Mouse (Mus musculus): ENCODE measurements around the gene Morn5. TPM values are rescaled to one million over a fixed set of nuclear protein-coding genes. Genes with fewer than 3 reads are reported as not detected.

The Morn5 gene
- polyA plus RNA-seq, 1 experiment from 2014 or later: not detected

DNA sequence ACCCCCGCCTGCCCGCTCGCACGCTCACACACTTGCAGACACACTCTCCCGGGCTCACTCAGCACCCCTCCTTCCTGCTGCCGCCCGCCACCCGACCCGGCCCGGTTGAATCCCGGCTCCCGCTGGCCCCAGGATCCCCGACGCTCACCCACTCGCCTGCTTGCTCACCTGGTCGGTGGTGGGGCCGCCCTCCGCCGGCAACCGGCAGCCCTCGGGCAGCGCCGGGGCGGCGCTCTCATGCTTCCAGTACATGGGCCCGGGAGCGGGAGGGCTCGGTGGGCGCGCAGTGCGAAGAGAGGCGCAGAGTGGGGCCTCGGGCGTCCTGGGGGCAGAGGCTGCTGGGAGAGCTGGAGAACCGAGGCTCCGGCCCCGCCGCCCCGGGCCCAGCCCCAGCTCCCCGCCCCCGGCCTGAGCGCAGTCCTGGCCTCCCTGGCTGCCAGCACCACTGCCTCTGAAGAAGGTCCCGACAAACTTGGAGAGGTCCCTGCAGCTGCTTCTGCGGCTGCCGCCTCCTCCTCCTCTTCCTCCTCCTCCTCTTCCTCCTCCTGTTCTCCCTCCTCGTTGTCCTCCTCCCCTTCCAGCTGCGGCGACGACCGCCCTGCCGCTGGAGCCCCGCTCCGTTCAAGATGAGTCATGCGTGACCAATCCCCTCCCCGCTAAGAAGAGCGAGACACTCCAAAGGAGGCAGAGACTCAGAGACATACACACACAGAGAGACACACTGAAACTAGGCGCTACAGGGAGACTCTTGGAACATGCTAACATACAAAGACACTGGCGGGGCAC is 55.9 kb downstream of the Morn5 start, which contains the start of gene Lhx6:
TSS of gene Lhx6 (minus strand) at position 453 of the 786 bp plus-strand sequence.
- no peak for ATAC-seq

DNA sequence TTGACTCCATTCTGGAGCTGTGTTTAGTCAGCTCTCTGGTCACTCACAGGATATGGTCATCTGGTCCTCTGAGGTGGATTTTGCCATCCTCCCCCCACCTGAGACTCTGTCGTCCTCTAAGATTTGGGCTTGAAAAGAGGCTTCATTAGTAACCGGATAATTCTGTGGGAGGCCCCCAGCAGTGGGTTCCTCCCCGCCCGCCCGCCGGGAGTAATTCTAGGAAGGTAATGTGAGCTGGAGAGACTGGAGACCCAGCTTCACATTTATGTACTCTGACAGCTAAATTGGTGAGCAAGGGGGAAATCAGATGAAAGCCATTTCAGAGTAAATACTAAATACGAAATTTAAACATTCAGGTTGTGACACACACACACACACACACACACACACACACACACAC is 59.4 kb downstream of the Morn5 start:
- Histone ChIP-seq H3K27ac (ENCODE audit: low read depth, low read length) (no peak overlapping the region), H3K9ac (ENCODE audit: low read depth, low read length) (no peak overlapping the region), H3K9me3 (ENCODE audit: control insufficient read depth) (no peaks in the 10 kb centered on the region), H3K4me3 (ENCODE audit: low read depth, low read length) (no peak overlapping the region), H3K4me2 (replicated peaks; ENCODE audit: low read depth) (no peak overlapping the region), H3K36me3 (ENCODE audit: control insufficient read depth, insufficient read depth) (no peaks in the 10 kb centered on the region), H3K27me3 (replicated peaks; ENCODE audit: control insufficient read depth, insufficient read depth, low read length) (peaks cover 48% of the 10 kb centered on the region), H3K4me1 (replicated peaks; ENCODE audit: control insufficient read depth, insufficient read depth, low read length) (no peaks in the 10 kb centered on the region)
- TF ChIP-seq CTCF (IDR thresholded peaks at IDR 0.05; ENCODE audit: low read depth): no peak
- WGBS: 15% methylated on average over 7 of the region's 7 CpGs
- ATAC-seq: no peak

More for the DNA sequence above, 55.9 kb downstream of the Morn5 start, which contains the start of gene Lhx6:
- Histone ChIP-seq H3K4me1 (replicated peaks; ENCODE audit: control insufficient read depth, insufficient read depth, low read length) (no peaks in the 10 kb centered on the region), H3K9ac (ENCODE audit: low read depth, low read length) (peak within 1 kb of the TSS; percentile 11; the same call in 1 of the 2 replicates), H3K27me3 (replicated peaks; ENCODE audit: control insufficient read depth, insufficient read depth, low read length) (peaks cover 75% of the 10 kb centered on the region), H3K36me3 (ENCODE audit: control insufficient read depth, insufficient read depth) (no peaks in the 10 kb centered on the region), H3K4me3 (ENCODE audit: low read depth, low read length) (peak within 1 kb of the TSS; percentile 43), H3K27ac (ENCODE audit: low read depth, low read length) (no peak within 1 kb of the TSS), H3K4me2 (replicated peaks; ENCODE audit: low read depth) (peak within 1 kb of the TSS; percentile 66), H3K9me3 (ENCODE audit: control insufficient read depth) (no peaks in the 10 kb centered on the region)
- TF ChIP-seq CTCF (IDR thresholded peaks at IDR 0.05; ENCODE audit: low read depth): no peak
- under 1% methylated on average over 57 of the region's 58 CpGs for WGBS

DNA sequence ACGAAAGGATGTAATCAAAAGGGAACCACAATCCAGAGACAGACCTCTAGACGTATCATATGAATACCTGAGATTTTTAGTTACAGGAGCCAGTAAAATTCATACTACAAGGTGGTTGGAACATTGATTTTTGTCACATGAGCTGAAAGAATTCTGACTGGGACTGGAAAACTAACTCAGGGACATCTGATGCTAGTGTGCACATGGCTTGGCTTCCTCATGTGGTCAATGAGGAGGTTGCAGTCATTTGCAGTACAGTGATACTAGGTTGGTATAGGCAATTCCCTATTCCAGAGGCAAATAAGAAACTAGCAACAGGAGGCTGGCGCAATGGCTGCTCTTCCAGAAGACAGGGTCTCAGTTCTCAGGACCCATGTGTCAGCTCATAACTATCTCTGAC is 63.4 kb downstream of the Morn5 start:
- Histone ChIP-seq H3K27ac (ENCODE audit: low read depth, low read length) (no peak overlapping the region), H3K4me3 (ENCODE audit: low read depth, low read length) (no peak overlapping the region), H3K27me3 (replicated peaks; ENCODE audit: control insufficient read depth, insufficient read depth, low read length) (peaks cover 10% of the 10 kb centered on the region), H3K9ac (ENCODE audit: low read depth, low read length) (no peak overlapping the region), H3K4me2 (replicated peaks; ENCODE audit: low read depth) (no peak overlapping the region), H3K4me1 (replicated peaks; ENCODE audit: control insufficient read depth, insufficient read depth, low read length) (no peaks in the 10 kb centered on the region), H3K36me3 (ENCODE audit: control insufficient read depth, insufficient read depth) (peaks cover 20% of the 10 kb centered on the region), H3K9me3 (ENCODE audit: control insufficient read depth) (no peaks in the 10 kb centered on the region)
- 78% methylated on average over 3 of the region's 3 CpGs for WGBS
- no peak for ATAC-seq
- peak; percentile 33 for TF ChIP-seq CTCF (IDR thresholded peaks at IDR 0.05; ENCODE audit: low read depth)

DNA sequence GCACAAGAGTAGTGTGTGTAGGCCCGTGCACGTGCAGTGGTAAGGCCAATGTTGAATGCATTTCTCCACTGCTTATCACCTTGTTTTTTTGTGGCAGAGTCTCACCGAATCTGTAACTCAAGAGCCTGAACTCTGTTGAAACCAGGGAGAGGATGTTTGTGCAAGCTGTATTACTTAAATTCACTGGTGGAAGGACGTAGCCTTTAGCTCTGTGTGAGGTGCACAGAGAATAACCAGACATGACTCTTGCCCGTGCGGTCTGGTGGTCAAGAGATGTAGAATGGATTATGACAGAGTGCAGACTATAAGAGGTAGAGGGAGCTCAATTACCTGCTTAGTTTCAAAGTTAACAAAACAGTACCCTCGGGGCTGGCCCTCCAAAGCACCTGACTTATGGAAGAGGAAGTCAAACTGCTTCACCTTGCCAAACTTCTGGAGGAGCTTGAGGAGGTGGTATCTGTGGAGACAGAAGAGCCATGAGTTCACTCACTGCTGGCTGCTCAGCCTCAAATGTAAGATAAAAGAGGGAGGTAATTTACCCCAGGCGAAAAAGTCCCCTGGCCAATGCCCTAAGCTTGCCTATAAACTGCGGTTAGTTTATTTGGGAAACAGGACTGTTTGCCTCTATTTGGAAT is 77.7 kb downstream of the Morn5 start:
- no peak for TF ChIP-seq CTCF (IDR thresholded peaks at IDR 0.05; ENCODE audit: low read depth)
- no peaks in the 10 kb centered on the region for H3K9me3 ChIP-seq (ENCODE audit: control insufficient read depth)
- H3K4me1 ChIP-seq (replicated peaks; ENCODE audit: control insufficient read depth, insufficient read depth, low read length): no peaks in the 10 kb centered on the region
- no peak overlapping the region for H3K4me2 ChIP-seq (replicated peaks; ENCODE audit: low read depth)
- 85% methylated on average over 9 of the region's 9 CpGs for WGBS
- H3K36me3 ChIP-seq (ENCODE audit: control insufficient read depth, insufficient read depth): peaks cover 54% of the 10 kb centered on the region
- ATAC-seq: no peak
- no peak overlapping the region for H3K9ac ChIP-seq (ENCODE audit: low read depth, low read length)
- no peak overlapping the region for H3K27ac ChIP-seq (ENCODE audit: low read depth, low read length)
- H3K27me3 ChIP-seq (replicated peaks; ENCODE audit: control insufficient read depth, insufficient read depth, low read length): no peaks in the 10 kb centered on the region
- no peak overlapping the region for H3K4me3 ChIP-seq (ENCODE audit: low read depth, low read length)

DNA sequence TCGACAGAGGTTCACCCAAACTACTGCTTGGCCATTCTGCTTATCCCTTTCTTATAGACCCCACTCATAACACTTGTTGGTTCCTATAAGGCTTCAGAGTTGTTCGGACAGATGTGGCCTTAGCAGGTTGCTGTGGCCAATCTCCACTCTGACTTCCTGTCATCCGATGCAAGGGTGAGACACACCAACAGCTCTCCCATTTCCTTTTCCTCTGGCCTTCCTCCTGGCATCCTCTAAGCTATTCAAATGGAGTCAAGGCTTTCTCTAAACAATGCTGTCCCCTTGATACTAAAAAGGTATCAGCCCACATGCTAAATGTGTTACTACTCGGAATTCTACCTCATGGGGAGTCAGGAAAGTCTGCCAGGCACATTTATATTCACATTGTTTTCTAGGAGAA is 78.7 kb downstream of the Morn5 start:
- Histone ChIP-seq H3K4me3 (ENCODE audit: low read depth, low read length) (no peak overlapping the region), H3K36me3 (ENCODE audit: control insufficient read depth, insufficient read depth) (peaks cover 48% of the 10 kb centered on the region), H3K27me3 (replicated peaks; ENCODE audit: control insufficient read depth, insufficient read depth, low read length) (no peaks in the 10 kb centered on the region), H3K4me1 (replicated peaks; ENCODE audit: control insufficient read depth, insufficient read depth, low read length) (no peaks in the 10 kb centered on the region), H3K4me2 (replicated peaks; ENCODE audit: low read depth) (no peak overlapping the region), H3K9ac (ENCODE audit: low read depth, low read length) (no peak overlapping the region), H3K9me3 (ENCODE audit: control insufficient read depth) (no peaks in the 10 kb centered on the region), H3K27ac (ENCODE audit: low read depth, low read length) (no peak overlapping the region)
- ATAC-seq: no peak
- 70% methylated on average over 4 of the region's 4 CpGs for WGBS
- no peak for TF ChIP-seq CTCF (IDR thresholded peaks at IDR 0.05; ENCODE audit: low read depth)

DNA sequence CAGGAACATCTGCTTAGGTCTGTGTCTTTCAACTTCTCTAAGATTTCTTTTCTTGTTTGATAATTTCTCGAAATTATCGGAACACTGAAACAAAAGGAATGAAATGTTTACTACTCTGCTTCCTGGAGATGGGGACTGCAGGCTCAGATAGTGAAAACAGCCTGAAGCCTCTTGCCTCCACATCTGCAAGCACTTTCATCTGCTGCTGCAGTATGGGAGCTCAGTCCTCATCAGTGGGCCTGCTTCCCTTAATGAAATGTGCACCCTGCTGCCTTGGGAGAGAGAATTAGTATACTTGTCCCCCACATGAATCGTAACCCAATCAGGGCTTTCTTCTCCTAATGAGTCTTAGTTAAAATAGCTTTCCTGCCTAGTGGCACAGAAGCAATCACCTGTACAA is 79.8 kb downstream of the Morn5 start:
- 81% methylated on average over 3 of the region's 3 CpGs for WGBS
- H3K36me3 ChIP-seq (ENCODE audit: control insufficient read depth, insufficient read depth): peaks cover 51% of the 10 kb centered on the region
- H3K9me3 ChIP-seq (ENCODE audit: control insufficient read depth): no peaks in the 10 kb centered on the region
- H3K27me3 ChIP-seq (replicated peaks; ENCODE audit: control insufficient read depth, insufficient read depth, low read length): no peaks in the 10 kb centered on the region
- no peak overlapping the region for H3K9ac ChIP-seq (ENCODE audit: low read depth, low read length)
- no peak overlapping the region for H3K4me2 ChIP-seq (replicated peaks; ENCODE audit: low read depth)
- no peak overlapping the region for H3K4me3 ChIP-seq (ENCODE audit: low read depth, low read length)
- H3K27ac ChIP-seq (ENCODE audit: low read depth, low read length): no peak overlapping the region
- ATAC-seq: no peak
- TF ChIP-seq CTCF (IDR thresholded peaks at IDR 0.05; ENCODE audit: low read depth): no peak
- no peaks in the 10 kb centered on the region for H3K4me1 ChIP-seq (replicated peaks; ENCODE audit: control insufficient read depth, insufficient read depth, low read length)

Other genes starting within 250 kb of the Morn5 start
- 0.38 and 0.44 TPM in 2 replicates for gene Ttll11, start 69.5 kb upstream of the Morn5 start, polyA plus RNA-seq (2015; fragmentation: Nextera tagmentation; extraction: Ambion mirVana)
- gene Ndufa8, start 52 bp upstream of the Morn5 start, polyA plus RNA-seq (2015; fragmentation: Nextera tagmentation; extraction: Ambion mirVana): 343 and 361 TPM in 2 replicates
- 0.58 and 0.61 TPM in 2 replicates for gene Lhx6, start 56.0 kb downstream of the Morn5 start, polyA plus RNA-seq (2015; fragmentation: Nextera tagmentation; extraction: Ambion mirVana)
- 17.3 and 20.4 TPM in 2 replicates for gene Mrrf, start 86.9 kb downstream of the Morn5 start, polyA plus RNA-seq (2015; fragmentation: Nextera tagmentation; extraction: Ambion mirVana)
- gene Rbm18, start 87.3 kb downstream of the Morn5 start, polyA plus RNA-seq (2015; fragmentation: Nextera tagmentation; extraction: Ambion mirVana): 26.5 and 28.9 TPM in 2 replicates
- 29.5 and 31.0 TPM in 2 replicates for gene Ptgs1, start 181.0 kb downstream of the Morn5 start, polyA plus RNA-seq (2015; fragmentation: Nextera tagmentation; extraction: Ambion mirVana)

Data from intestine, postnatal 0 days (tissue).